Mouse (Mus musculus): ENCODE data around the gene Lefty2.

DNA sequence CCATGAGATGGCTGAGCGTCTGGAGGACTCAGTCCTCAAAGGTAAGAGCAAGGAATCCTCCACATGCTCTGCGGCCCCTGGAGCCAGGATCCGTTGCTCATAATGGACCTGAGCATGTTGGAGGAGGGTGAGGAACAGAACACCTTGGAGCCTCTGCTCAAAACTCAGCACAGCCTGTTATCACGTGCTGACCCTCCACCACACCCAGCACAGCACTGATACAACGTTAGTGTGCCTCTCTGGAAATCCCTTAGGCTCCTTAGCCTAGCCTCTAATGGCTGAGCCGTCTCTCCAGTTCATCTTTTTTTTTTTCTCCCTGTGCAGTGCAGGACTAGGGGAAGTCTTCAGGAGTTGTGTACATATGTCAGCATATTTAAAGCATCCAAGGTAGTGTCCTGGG, 32.9 kb upstream of the Lefty2 start:
- TF ChIP-seq ZC3H11A (IDR thresholded peaks at IDR 0.05; ENCODE audit: borderline replicate concordance, low read depth, low read length) (no peak), HCFC1 (IDR thresholded peaks at IDR 0.05; ENCODE audit: borderline replicate concordance, insufficient read depth, low read length) (no peak), CHD2 (IDR thresholded peaks at IDR 0.05; ENCODE audit: low read depth, low read length) (no peak), ZNF384 (IDR thresholded peaks at IDR 0.05; ENCODE audit: low read depth, low read length) (no peak), MAFK (IDR thresholded peaks at IDR 0.05; ENCODE audit: insufficient read depth, low read depth, low read length) (no peak)

Data from ES-E14 (cell line).